Mouse (Mus musculus): ENCODE measurements at regions not wholly inside any gene's neighbourhood (a gene's known extent, or its start where the extent isn't known, plus 50 kb on each side); places are given as distances from the start of the nearest gene placed in this dataset.

DNA sequence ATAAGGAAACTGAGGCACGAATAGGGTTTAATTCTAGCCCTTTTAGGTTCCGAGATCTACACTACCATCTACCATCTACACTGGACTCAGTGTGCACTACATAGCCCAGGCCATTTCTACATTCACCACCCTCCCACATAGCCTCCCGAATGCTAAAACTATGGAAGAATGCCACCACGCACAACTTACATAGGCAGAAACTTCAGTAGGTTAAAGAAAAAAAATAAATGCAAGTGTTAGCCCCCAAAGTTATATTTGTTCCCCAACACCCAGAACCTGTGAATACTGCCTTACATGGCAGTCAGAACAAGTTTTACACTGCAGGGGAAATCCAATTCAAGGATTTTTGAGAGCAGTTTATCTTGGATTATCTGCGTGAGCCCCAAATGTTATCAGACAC, 165.8 kb downstream of the Tshz3 start:
- no peak for TF ChIP-seq POLR2A (IDR thresholded peaks at IDR 0.05; ENCODE audit: borderline replicate concordance, insufficient read depth, low read length)
- TF ChIP-seq CTCF (IDR thresholded peaks at IDR 0.05; ENCODE audit: borderline replicate concordance, insufficient read depth, low read depth, low read length): no peak

Data from cerebellum, adult 2 months (tissue).